Mouse (Mus musculus): Measurements from ENCODE around the gene Carf.

GRCm38 (mm10) chr1:60076411-60076810, 21.6 kb upstream of the Carf start:
- TF ChIP-seq CTCF (IDR thresholded peaks at IDR 0.05; ENCODE audit: control insufficient read depth, insufficient read depth, insufficient read length), result no peak
- no peak for TF ChIP-seq MYOD1 (IDR thresholded peaks at IDR 0.05; ENCODE audit: control insufficient read depth, insufficient read length, low read depth)

Data from C2C12 (cell line).